Mouse (Mus musculus) intestine, embryonic 15.5 days (tissue): ENCODE measurements at regions not wholly inside any gene's neighbourhood (a gene's known extent, or its start where the extent isn't known, plus 50 kb on each side); places are given as distances from the start of the nearest gene placed in this dataset.

Experiments used
- ATAC-seq: fragments of 200-750 bp; cut with Nextera tagmentation; 2 replicates; pipeline ENCODE4 v1.8.0; 2017; ENCODE audit warnings: moderate TSS enrichment, moderate library complexity
- H3K27ac ChIP-seq: fragments of 300-500 bp; sonication (generic); 2 replicates; pipeline ENCODE4 v1.5.1; 2015; ENCODE audit warnings: mild to moderate bottlenecking, inconsistent platforms
- H3K27me3 ChIP-seq: fragments of 300-500 bp; sonication (generic); replicated peaks from 2 replicates; pipeline ENCODE4 v1.6.1; 2015; ENCODE audit warnings: inconsistent platforms
- H3K36me3 ChIP-seq: fragments of 300-500 bp; sonication (generic); 2 replicates; pipeline ENCODE4 v1.6.1; 2015; ENCODE audit warnings: inconsistent platforms
- H3K4me1 ChIP-seq: fragments of 300-500 bp; sonication (generic); replicated peaks from 2 replicates; pipeline ENCODE4 v1.6.1; 2015; ENCODE audit warnings: inconsistent platforms
- H3K4me2 ChIP-seq: fragments of 300-500 bp; sonication (generic); replicated peaks from 2 replicates; pipeline ENCODE4 v1.6.1; 2015; ENCODE audit warnings: mild to moderate bottlenecking, inconsistent platforms
- H3K4me3 ChIP-seq: fragments of 300-500 bp; sonication (generic); replicated peaks from 2 replicates; pipeline ENCODE4 v1.5.1; 2015; ENCODE audit warnings: inconsistent platforms
- H3K9ac ChIP-seq: fragments of 300-500 bp; sonication (generic); 2 replicates; pipeline ENCODE4 v1.6.1; 2015; ENCODE audit warnings: inconsistent platforms
- H3K9me3 ChIP-seq: fragments of 300-500 bp; sonication (generic); 2 replicates; pipeline ENCODE4 v1.6.1; 2016; ENCODE audit warnings: inconsistent platforms
- WGBS: fragments of 180-500 bp; shearing (Covaris S2); methylation state at CpG from one replicate; pipeline ENCODE4 v1.1.7; 2015; 5-methylcytosine and 5-hydroxymethylcytosine counted together

DNA sequence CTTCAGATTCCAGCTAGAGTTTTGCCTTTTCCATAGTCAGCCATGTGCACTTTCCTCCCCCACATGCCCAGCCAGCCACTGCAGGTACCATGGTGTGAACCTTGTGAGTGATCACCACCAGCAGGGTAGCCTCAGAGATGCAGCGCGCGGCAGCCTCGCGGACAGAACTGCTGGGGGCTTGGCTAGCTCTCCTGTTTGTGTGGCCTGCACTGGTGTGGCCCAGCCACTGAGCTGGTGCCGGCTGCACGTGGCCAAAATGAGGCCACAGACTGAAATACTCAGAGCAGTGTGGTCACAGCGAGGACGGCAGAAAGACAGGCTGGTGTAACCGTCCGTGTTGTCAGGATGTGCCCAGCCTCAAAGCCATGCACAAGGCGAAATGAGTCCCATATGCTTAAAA is 197.4 kb downstream of the Smoc2 start:
- 79% methylated on average over 12 of the region's 12 CpGs for WGBS
- ATAC-seq, result peak; percentile 26; the same call in 1 of the 2 replicates
- Histone ChIP-seq H3K4me3 (no peak overlapping the region), H3K27me3 (no peaks in the 10 kb centered on the region), H3K36me3 (no peaks in the 10 kb centered on the region), H3K9ac (no peak overlapping the region), H3K9me3 (no peaks in the 10 kb centered on the region), H3K4me1 (peaks cover 17% of the 10 kb centered on the region), H3K27ac (0 out of 2 replicates have a peak overlapping the region, but pooled peaks have one; percentile 19), H3K4me2 (no peak overlapping the region)

DNA sequence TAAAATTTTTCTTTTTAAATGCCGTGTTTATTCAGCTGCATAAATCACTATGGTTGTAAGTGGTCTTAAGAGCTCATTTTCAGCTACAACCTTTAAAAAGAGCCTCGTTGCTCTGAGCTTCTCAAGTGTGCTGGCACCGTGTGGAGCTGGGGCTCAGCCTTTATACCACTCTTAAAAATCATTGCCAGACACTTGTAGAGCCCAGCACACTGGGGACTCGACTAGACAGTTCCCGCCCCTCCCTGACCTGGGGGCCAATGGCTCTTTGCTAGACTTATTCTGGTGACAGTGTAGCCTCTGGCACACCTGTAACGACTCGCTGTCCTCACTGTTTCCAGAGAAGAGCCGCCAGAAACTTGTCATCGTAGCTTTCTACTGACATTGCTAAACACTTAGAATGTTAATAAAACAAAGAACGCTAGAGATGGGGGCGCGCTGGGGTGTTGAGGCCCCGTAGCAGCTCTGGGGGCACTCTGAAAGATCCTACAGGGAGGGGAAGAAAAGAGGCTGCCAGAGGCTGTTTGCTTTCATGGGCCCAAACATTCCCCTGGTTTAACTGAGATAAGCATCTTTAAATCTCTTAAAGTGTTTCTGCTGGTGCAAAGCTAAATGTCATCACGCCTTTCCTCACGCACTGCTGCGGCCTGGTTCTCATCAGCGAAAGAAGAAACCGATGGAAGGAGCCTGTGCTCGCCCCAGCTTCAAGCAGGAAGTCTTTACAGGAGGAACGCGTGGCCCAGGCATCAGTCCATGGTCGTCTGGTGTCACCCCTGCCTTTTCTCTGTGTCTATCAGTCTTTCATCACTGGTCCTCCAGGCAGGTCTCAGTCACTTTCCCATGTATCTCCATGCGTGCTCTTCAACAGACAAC is 196.7 kb downstream of the Smoc2 start:
- no peaks in the 10 kb centered on the region for H3K27me3 ChIP-seq
- 15% methylated on average over 23 of the region's 23 CpGs for whole genome bisulfite sequencing
- no peaks in the 10 kb centered on the region for H3K36me3 ChIP-seq
- H3K4me2 ChIP-seq, result peak overlapping the region; percentile 35
- 0 out of 2 replicates have a peak overlapping the region, but pooled peaks have one; percentile 19 for H3K27ac ChIP-seq
- H3K9me3 ChIP-seq, result no peaks in the 10 kb centered on the region
- peak; percentile 55 for ATAC-seq
- H3K9ac ChIP-seq, result no peak overlapping the region
- peaks cover 17% of the 10 kb centered on the region for H3K4me1 ChIP-seq
- H3K4me3 ChIP-seq, result no peak overlapping the region

DNA sequence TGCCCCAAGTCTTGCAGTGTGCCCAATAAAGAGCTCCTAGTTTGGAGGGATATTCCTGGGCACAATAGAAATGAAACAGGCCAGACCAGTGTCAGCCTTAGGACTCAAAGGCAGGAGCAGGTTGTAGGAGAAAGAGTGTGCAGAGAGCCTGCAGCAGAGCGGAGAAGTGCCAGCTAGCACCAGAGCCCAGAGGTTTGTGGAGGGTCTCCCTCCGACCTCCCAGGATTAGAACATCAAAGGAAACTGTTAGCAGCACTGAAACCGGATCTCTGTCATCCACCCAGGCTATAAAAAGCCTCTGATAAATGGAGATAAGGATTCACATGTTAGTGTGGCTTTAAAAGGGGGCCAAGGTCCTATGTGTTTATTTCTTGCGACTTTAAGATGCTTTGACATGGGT is 196.0 kb downstream of the Smoc2 start:
- whole genome bisulfite sequencing, result 17% methylated on average over 4 of the region's 4 CpGs
- Histone ChIP-seq H3K4me3 (no peak overlapping the region), H3K36me3 (no peaks in the 10 kb centered on the region), H3K9ac (no peak overlapping the region), H3K4me2 (no peak overlapping the region), H3K27ac (no peak overlapping the region), H3K9me3 (no peaks in the 10 kb centered on the region), H3K4me1 (peaks cover 17% of the 10 kb centered on the region), H3K27me3 (no peaks in the 10 kb centered on the region)
- peak; percentile 37; the same call in 1 of the 2 replicates for ATAC-seq

DNA sequence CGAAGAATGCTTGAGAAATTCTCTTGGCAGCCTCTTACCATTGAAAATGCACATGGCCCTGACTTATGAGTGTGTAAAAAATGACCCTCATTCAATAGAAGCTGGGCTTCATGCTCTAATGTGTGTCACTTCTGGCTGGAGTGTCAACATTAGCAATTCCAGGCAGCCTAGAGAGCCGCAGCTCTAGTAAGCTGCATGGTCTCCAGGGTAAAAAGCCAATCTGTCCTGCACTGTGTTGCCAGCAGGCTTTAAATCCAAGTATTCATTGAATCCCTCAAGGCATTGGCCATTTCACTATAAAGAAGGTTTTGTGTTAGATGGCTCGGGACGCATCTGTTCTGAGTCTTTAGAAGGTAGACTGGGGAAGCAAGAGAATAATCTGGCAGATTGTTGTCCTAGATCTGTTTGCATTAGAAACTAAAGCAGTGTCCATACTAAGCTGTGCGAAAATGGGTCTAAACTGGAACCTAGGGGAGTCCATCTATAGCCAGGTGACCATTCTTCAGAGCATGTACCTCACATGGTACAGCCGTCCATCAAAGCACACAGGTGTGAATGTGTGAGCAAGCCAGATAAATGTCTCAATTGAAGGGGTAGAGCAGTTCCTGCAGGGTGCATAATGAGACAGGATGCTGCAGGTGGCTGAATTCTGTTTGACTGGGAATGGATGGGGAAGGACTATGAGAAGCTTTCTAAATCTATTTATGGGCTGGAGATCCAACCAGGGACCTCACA is 189.6 kb downstream of the Smoc2 start:
- WGBS, result 76% methylated on average over 6 of the region's 6 CpGs

DNA sequence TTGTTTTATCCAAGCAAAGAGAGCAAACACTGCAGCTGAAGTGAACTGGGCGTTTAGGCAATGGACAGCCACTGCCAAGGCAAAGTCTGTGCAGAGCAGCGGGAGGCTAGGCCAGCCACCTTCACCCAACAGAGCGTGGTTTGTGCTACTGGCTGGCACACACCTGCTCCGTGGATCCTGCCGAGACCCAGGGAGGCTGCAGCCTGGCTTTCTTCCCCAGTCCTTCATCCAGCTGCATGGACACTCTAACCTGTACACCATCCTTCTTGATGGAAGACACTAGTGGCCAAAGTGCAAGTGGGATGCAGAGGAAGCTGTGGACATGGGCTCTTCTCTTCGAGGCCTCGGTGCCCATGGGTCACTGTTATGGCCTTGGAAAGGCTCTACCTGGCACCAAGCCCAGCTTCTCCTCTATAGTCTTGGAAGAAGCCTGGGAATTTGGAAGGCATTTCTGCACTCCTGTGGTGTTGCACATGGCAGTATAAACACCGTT is 176.0 kb downstream of the Smoc2 start:
- no peak for ATAC-seq
- 45% methylated on average over 8 of the region's 8 CpGs for WGBS

More for the DNA sequence above, 189.6 kb downstream of the Smoc2 start:
- no peaks in the 10 kb centered on the region for H3K36me3 ChIP-seq
- H3K4me3 ChIP-seq, result no peak overlapping the region
- no peak overlapping the region for H3K4me2 ChIP-seq
- no peaks in the 10 kb centered on the region for H3K27me3 ChIP-seq
- H3K4me1 ChIP-seq, result no peaks in the 10 kb centered on the region
- H3K27ac ChIP-seq, result no peak overlapping the region
- H3K9me3 ChIP-seq, result no peaks in the 10 kb centered on the region
- H3K9ac ChIP-seq, result no peak overlapping the region
- ATAC-seq, result no peak

More for the DNA sequence above, 176.0 kb downstream of the Smoc2 start:
- Histone ChIP-seq H3K4me1 (no peaks in the 10 kb centered on the region; the same call in 1 of the 2 replicates), H3K9me3 (no peaks in the 10 kb centered on the region), H3K27me3 (no peaks in the 10 kb centered on the region; the same call in 1 of the 2 replicates), H3K9ac (no peak overlapping the region), H3K27ac (no peak overlapping the region), H3K4me3 (no peak overlapping the region), H3K4me2 (no peak overlapping the region), H3K36me3 (no peaks in the 10 kb centered on the region)
